Mouse (Mus musculus) MEL (cell line): ENCODE results near the gene Naa50. TPM values are rescaled to one million over a fixed set of nuclear protein-coding genes. Genes with fewer than 3 reads are reported as not detected.

Experiments
- DNase-seq: peaks from one replicate; pipeline ENCODE4 v3.0.0; 2011; ENCODE audit warnings: low read depth, low spot score
- H3K27ac ChIP-seq: 2 replicates; pipeline ENCODE4 v1.5.1; 2012; ENCODE audit warnings: low read depth, mild to moderate bottlenecking, control low read depth, low read length, moderate library complexity; ENCODE audit not compliant: control insufficient read depth
- H3K27me3 ChIP-seq, 2 experiments: fragments of 150-350 bp in 1 of 2; sonication (generic) in 1 of 2; 2 replicates each; pipeline ENCODE4 v1.6.1; 2012; ENCODE audit warnings: low read length in 2 of 2, mild to moderate bottlenecking in 2 of 2, improper control_type of control experiment in 1 of 2, moderate library complexity in 1 of 2; ENCODE audit not compliant: insufficient read depth in 2 of 2, control insufficient read depth in 1 of 2
- H3K36me3 ChIP-seq, 2 experiments: 2 replicates each; pipeline ENCODE4 v1.6.1; 2012 to 2014; ENCODE audit warnings: low read length in 2 of 2, improper control_type of control experiment in 1 of 2, inconsistent platforms in 1 of 2, mild to moderate bottlenecking in 1 of 2; ENCODE audit not compliant: insufficient read depth in 2 of 2, control insufficient read depth in 1 of 2
- H3K4me1 ChIP-seq, 2 experiments: fragments of 150-350 bp in 1 of 2; sonication (generic) in 1 of 2; 2 replicates each; pipeline ENCODE4 v1.6.1; 2012; ENCODE audit warnings: low read length in 2 of 2, improper control_type of control experiment in 1 of 2, mild to moderate bottlenecking in 1 of 2; ENCODE audit not compliant: insufficient read depth in 2 of 2, control insufficient read depth in 1 of 2
- H3K4me3 ChIP-seq, 2 experiments: fragments of 150-350 bp in 1 of 2; sonication (generic) in 1 of 2; 2 replicates each; pipeline ENCODE4 v1.5.1; 2012; ENCODE audit warnings: low read depth in 2 of 2, low read length in 2 of 2, mild to moderate bottlenecking in 2 of 2, moderate library complexity in 2 of 2, control low read depth in 1 of 2, improper control_type of control experiment in 1 of 2; ENCODE audit not compliant: control insufficient read depth in 1 of 2, insufficient read depth in 1 of 2
- H3K79me2 ChIP-seq: 2 replicates; pipeline ENCODE4 v1.6.1; 2012; ENCODE audit warnings: mild to moderate bottlenecking, low read length, moderate library complexity; ENCODE audit not compliant: control insufficient read depth, poor library complexity, insufficient read depth
- H3K9ac ChIP-seq: 2 replicates; pipeline ENCODE4 v1.6.1; 2012; ENCODE audit warnings: low read depth, mild to moderate bottlenecking, control low read depth, low read length, moderate library complexity; ENCODE audit not compliant: control insufficient read depth, poor library complexity, severe bottlenecking
- H3K9me3 ChIP-seq: fragments of 150-350 bp; sonication (generic); replicated peaks from 2 replicates; pipeline ENCODE4 v1.6.1; 2012; ENCODE audit warnings: mild to moderate bottlenecking, low read length, improper control_type of control experiment, moderate library complexity; ENCODE audit not compliant: insufficient read depth
- CHD1 ChIP-seq: IDR thresholded peaks from 2 replicates; pipeline ENCODE4 v1.6.1; 2012; ENCODE audit warnings: low read depth, mild to moderate bottlenecking, inconsistent platforms, low read length, improper control_type of control experiment
- CHD2 ChIP-seq: IDR thresholded peaks from 2 replicates; pipeline ENCODE4 v1.6.1; 2011; ENCODE audit warnings: low read length, improper control_type of control experiment
- CTCF ChIP-seq, 3 experiments: IDR thresholded peaks in 2 of 3; conservative IDR thresholded peaks in 1 of 3; 2 replicates each; pipeline ENCODE4 v1.5.1; 2011 to 2012; ENCODE audit warnings: low read length in 3 of 3, low read depth in 2 of 3, mild to moderate bottlenecking in 2 of 3, improper control_type of control experiment in 1 of 3, inconsistent platforms in 1 of 3, mixed read lengths in 1 of 3, moderate library complexity in 1 of 3; ENCODE audit not compliant: control insufficient read depth in 1 of 3, insufficient read depth in 1 of 3, poor library complexity in 1 of 3, severe bottlenecking in 1 of 3
- E2F4 ChIP-seq: IDR thresholded peaks from 2 replicates; pipeline ENCODE4 v1.6.1; 2011; ENCODE audit warnings: low read depth, low read length, improper control_type of control experiment, borderline replicate concordance
- ELF1 ChIP-seq: IDR thresholded peaks from 2 replicates; pipeline ENCODE4 v1.6.1; 2014; ENCODE audit warnings: low read depth, mild to moderate bottlenecking, inconsistent platforms, low read length, improper control_type of control experiment, moderate library complexity
- GATA1 ChIP-seq: IDR thresholded peaks from 2 replicates; pipeline ENCODE4 v1.6.1; 2011; ENCODE audit warnings: low read depth, low read length, improper control_type of control experiment
- HCFC1 ChIP-seq: IDR thresholded peaks from 2 replicates; pipeline ENCODE4 v1.6.1; 2012; ENCODE audit warnings: low read depth, mild to moderate bottlenecking, inconsistent platforms, low read length, improper control_type of control experiment, moderate library complexity
- JUND ChIP-seq: IDR thresholded peaks from 2 replicates; pipeline ENCODE4 v1.6.1; 2011; ENCODE audit warnings: low read depth, mild to moderate bottlenecking, improper control_type of control experiment, low read length
- KAT2A ChIP-seq: conservative IDR thresholded peaks from 2 replicates; pipeline ENCODE4 v1.6.1; 2012; ENCODE audit warnings: low read depth, low read length, improper control_type of control experiment, inconsistent platforms
- MAX ChIP-seq: IDR thresholded peaks from 2 replicates; pipeline ENCODE4 v1.6.1; 2011; ENCODE audit warnings: low read length, improper control_type of control experiment
- MAZ ChIP-seq: IDR thresholded peaks from 2 replicates; pipeline ENCODE4 v1.6.1; 2012; ENCODE audit warnings: low read depth, mild to moderate bottlenecking, inconsistent platforms, low read length, improper control_type of control experiment
- MXI1 ChIP-seq: IDR thresholded peaks from 2 replicates; pipeline ENCODE4 v1.6.1; 2011; ENCODE audit warnings: mild to moderate bottlenecking, low read depth, low read length, improper control_type of control experiment
- MYC ChIP-seq: IDR thresholded peaks from 2 replicates; pipeline ENCODE4 v1.6.1; 2011; ENCODE audit warnings: low read depth, mild to moderate bottlenecking, low read length, improper control_type of control experiment, moderate library complexity
- NELFE ChIP-seq: IDR thresholded peaks from 2 replicates; pipeline ENCODE4 v1.6.1; 2011; ENCODE audit warnings: low read depth, low read length, improper control_type of control experiment
- POLR2AphosphoS5 ChIP-seq: IDR thresholded peaks from 2 replicates; pipeline ENCODE4 v1.6.1; 2012; ENCODE audit warnings: low read depth, borderline replicate concordance, mild to moderate bottlenecking, inconsistent platforms, low read length, moderate library complexity, mixed read lengths
- SIN3A ChIP-seq: IDR thresholded peaks from 2 replicates; pipeline ENCODE4 v1.6.1; 2012; ENCODE audit warnings: low read length, improper control_type of control experiment, inconsistent platforms
- SMC3 ChIP-seq: IDR thresholded peaks from 2 replicates; pipeline ENCODE4 v1.6.1; 2011; ENCODE audit warnings: low read depth, low read length, improper control_type of control experiment
- TBP ChIP-seq: IDR thresholded peaks from 2 replicates; pipeline ENCODE4 v1.8.0; 2011; ENCODE audit warnings: low read depth, low read length, improper control_type of control experiment
- UBTF ChIP-seq: IDR thresholded peaks from 2 replicates; pipeline ENCODE4 v1.6.1; 2012; ENCODE audit warnings: low read depth, mild to moderate bottlenecking, inconsistent platforms, low read length, improper control_type of control experiment, moderate library complexity, borderline replicate concordance; ENCODE audit not compliant: insufficient read depth
- USF2 ChIP-seq, 2 experiments: IDR thresholded peaks; 2 replicates each; pipeline ENCODE4 v1.6.1; 2011 to 2012; ENCODE audit warnings: improper control_type of control experiment in 2 of 2, low read length in 2 of 2, borderline replicate concordance in 1 of 2, inconsistent platforms in 1 of 2, low read depth in 1 of 2, mild to moderate bottlenecking in 1 of 2; ENCODE audit not compliant: insufficient read depth in 1 of 2
- polyA plus RNA-seq, 2 experiments: library from polyadenylated mRNA; stranded (reverse) in 1 of 2; unstranded in 1 of 2; fragments of >175 nt in 1 of 2; fragments of >200 nt in 1 of 2; gene quantifications; 2 replicates each; pipeline versions ENCODE4 v1.2.1 to v1.2.4; 2012; ENCODE audit warnings: low replicate concordance in 2 of 2, low read depth in 1 of 2; ENCODE audit not compliant: insufficient read length in 2 of 2, insufficient read depth in 1 of 2, missing spikeins in 1 of 2
- total RNA-seq: library from RNA; depleted of rRNA; stranded (reverse); fragments of 300-350 nt; gene quantifications from 2 replicates; pipeline ENCODE4 v1.2.3, GENCODE M21; 2012

Naa50 gene
- total and polyA plus RNA-seq, 3 experiments, result 52.1 to 204 (median 90.4) TPM

DNA sequence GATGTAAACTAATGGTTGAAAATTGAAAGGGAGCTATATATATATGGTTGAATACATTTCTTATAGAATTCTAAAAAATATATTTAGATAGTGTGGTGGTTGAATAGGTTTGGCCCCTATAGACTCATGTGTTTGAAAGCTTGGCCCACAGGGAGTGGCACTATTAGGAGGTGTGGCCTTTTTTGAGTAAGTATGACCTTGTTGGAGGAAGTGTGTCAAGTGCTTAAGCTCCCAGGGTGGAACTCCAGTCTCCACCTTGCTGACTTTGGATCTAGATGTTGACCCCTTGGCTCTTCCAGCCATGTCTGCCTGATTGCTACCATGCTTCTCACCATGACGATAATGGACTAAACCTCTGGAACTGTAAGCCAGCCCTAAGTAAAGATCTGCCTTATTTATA lies 43.0 kb downstream of the Naa50 start:
- no peak overlapping the region for H3K4me3 ChIP-seq
- no peak overlapping the region for H3K27ac ChIP-seq
- H3K9me3 ChIP-seq, result no peaks in the 10 kb centered on the region
- TF ChIP-seq CTCF (IDR thresholded peaks at IDR 0.05 in 2 of 3, conservative IDR thresholded peaks at IDR 0.05 in 1 of 3; ENCODE audit: control insufficient read depth in 1 of 3, insufficient read depth in 1 of 3, low read depth in 2 of 3, low read length in 3 of 3, poor library complexity in 1 of 3, severe bottlenecking in 1 of 3), result no peak
- no peak for TF ChIP-seq SIN3A
- no peak for TF ChIP-seq MXI1
- TF ChIP-seq NELFE, result no peak
- TF ChIP-seq ELF1, result no peak
- no peak for TF ChIP-seq POLR2AphosphoS5
- TF ChIP-seq MYC, result no peak
- no peak for TF ChIP-seq CHD1
- no peak for TF ChIP-seq GATA1
- no peak for TF ChIP-seq MAX
- no peak for TF ChIP-seq JUND
- TF ChIP-seq CHD2, result no peak
- no peak for TF ChIP-seq USF2 (IDR thresholded peaks at IDR 0.05; ENCODE audit: borderline replicate concordance in 1 of 2, insufficient read depth in 1 of 2, low read depth in 1 of 2, low read length in 2 of 2)
- TF ChIP-seq E2F4, result no peak
- no peak for TF ChIP-seq UBTF
- H3K4me1 ChIP-seq, result peaks cover 2 to 3% of the 10 kb centered on the region in 2 experiments; a peak in 2 of 4 replicates
- no peak overlapping the region for H3K9ac ChIP-seq
- H3K36me3 ChIP-seq, result peaks cover 0 to 3% of the 10 kb centered on the region in 2 experiments; a peak in 3 of 4 replicates
- H3K27me3 ChIP-seq, result no peaks in the 10 kb centered on the region
- DNase-seq, result no peak
- peaks cover 1% of the 10 kb centered on the region; the same call in 1 of the 2 replicates for H3K79me2 ChIP-seq

DNA sequence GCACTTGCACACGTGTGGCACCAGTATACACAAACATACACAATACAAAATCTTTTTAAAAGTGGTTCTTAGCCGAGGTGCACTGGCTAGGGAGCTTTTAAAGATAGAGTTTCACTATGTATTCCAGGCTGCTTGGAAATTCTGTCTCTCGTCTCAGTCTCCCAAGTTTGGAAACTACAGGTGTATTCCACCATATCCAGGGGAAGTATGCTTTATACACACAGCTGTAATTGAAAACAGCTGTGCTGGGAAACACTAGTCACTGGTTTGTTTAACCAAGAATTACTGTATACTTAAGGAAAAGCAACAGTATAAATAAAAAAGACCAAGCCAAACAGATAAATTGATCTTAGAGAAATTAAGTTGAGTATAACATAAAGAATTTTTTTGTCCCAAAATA lies 45.1 kb downstream of the Naa50 start:
- Histone ChIP-seq H3K36me3 (peaks cover 2 to 3% of the 10 kb centered on the region in 2 experiments; a peak in 3 of 4 replicates), H3K4me3 (no peak overlapping the region), H3K79me2 (peaks cover 1% of the 10 kb centered on the region; the same call in 1 of the 2 replicates), H3K4me1 (0 out of 4 replicates have a peak, but pooled peaks cover 0 to 2% of the 10 kb centered on the region in 2 experiments), H3K27me3 (no peaks in the 10 kb centered on the region), H3K9ac (no peak overlapping the region), H3K9me3 (no peaks in the 10 kb centered on the region; the same call in 1 of the 2 replicates), H3K27ac (no peak overlapping the region)
- TF ChIP-seq TBP (no peak), MAZ (no peak), SMC3 (no peak), HCFC1 (no peak), KAT2A (no peak), NELFE (no peak)
- DNase-seq, result no peak
